Mouse (Mus musculus): ENCODE results near the gene Riox2. TPM values are rescaled to one million over a fixed set of nuclear protein-coding genes. Genes with fewer than 3 reads are reported as not detected.

The Riox2 gene
- polyA plus RNA-seq, 1 experiment from 2014 or later, result 16.4 TPM

GRCm38 (mm10) chr16:59526939-59527338, 55.4 kb downstream of the Riox2 start:
- Histone ChIP-seq H3K9me3 (no peaks in the 10 kb centered on the region), H3K4me3 (no peak overlapping the region), H3K36me3 (0 out of 2 replicates have a peak, but pooled peaks cover 8% of the 10 kb centered on the region), H3K27ac (replicated peaks) (no peak overlapping the region), H3K9ac (no peak overlapping the region), H3K4me1 (replicated peaks) (no peaks in the 10 kb centered on the region), H3K4me2 (no peak overlapping the region), H3K27me3 (no peaks in the 10 kb centered on the region)
- WGBS, result 83% methylated on average over 6 of the region's 6 CpGs
- ATAC-seq (ENCODE audit: low FRiP score, low read depth), result no peak

GRCm38 (mm10) chr16:59529570-59529969, 58.0 kb downstream of the Riox2 start:
- WGBS, result 89% methylated on average over 13 of the region's 13 CpGs

GRCm38 (mm10) chr16:59531243-59531642, 59.7 kb downstream of the Riox2 start:
- 90% methylated on average over 5 of the region's 5 CpGs for WGBS
- Histone ChIP-seq H3K9me3 (no peaks in the 10 kb centered on the region), H3K27me3 (no peaks in the 10 kb centered on the region), H3K27ac (replicated peaks) (no peak overlapping the region), H3K4me3 (no peak overlapping the region), H3K4me2 (no peak overlapping the region), H3K36me3 (0 out of 2 replicates have a peak, but pooled peaks cover 8% of the 10 kb centered on the region), H3K9ac (no peak overlapping the region), H3K4me1 (replicated peaks) (no peaks in the 10 kb centered on the region)
- ATAC-seq (ENCODE audit: low FRiP score, low read depth), result no peak

More at GRCm38 (mm10) chr16:59529570-59529969, 58.0 kb downstream of the Riox2 start:
- H3K9ac ChIP-seq, result no peak overlapping the region
- no peak overlapping the region for H3K4me3 ChIP-seq
- no peaks in the 10 kb centered on the region for H3K9me3 ChIP-seq
- no peak overlapping the region for H3K4me2 ChIP-seq
- ATAC-seq (ENCODE audit: low FRiP score, low read depth), result no peak
- no peaks in the 10 kb centered on the region for H3K27me3 ChIP-seq
- 0 out of 2 replicates have a peak, but pooled peaks cover 8% of the 10 kb centered on the region for H3K36me3 ChIP-seq
- H3K27ac ChIP-seq (replicated peaks), result no peak overlapping the region
- no peaks in the 10 kb centered on the region for H3K4me1 ChIP-seq (replicated peaks)

- no peaks in the 10 kb centered on the region for H3K9me3 ChIP-seq
- H3K4me1 ChIP-seq (replicated peaks), result no peaks in the 10 kb centered on the region
- WGBS, result 43% methylated on average over 3 of the region's 3 CpGs
- no peak overlapping the region for H3K9ac ChIP-seq
- H3K27me3 ChIP-seq, result no peaks in the 10 kb centered on the region
- no peak for ATAC-seq (ENCODE audit: low FRiP score, low read depth)
- 0 out of 2 replicates have a peak, but pooled peaks cover 8% of the 10 kb centered on the region for H3K36me3 ChIP-seq
- no peak overlapping the region for H3K27ac ChIP-seq (replicated peaks)
- no peak overlapping the region for H3K4me2 ChIP-seq
- H3K4me3 ChIP-seq, result no peak overlapping the region
Observed at GRCm38 (mm10) chr16:59532561-59532960, 61.0 kb downstream of the Riox2 start.

GRCm38 (mm10) chr16:59534349-59534748, 62.8 kb downstream of the Riox2 start:
- Histone ChIP-seq H3K4me2 (no peak overlapping the region), H3K27ac (replicated peaks) (no peak overlapping the region), H3K9me3 (no peaks in the 10 kb centered on the region), H3K4me3 (no peak overlapping the region), H3K27me3 (no peaks in the 10 kb centered on the region), H3K36me3 (0 out of 2 replicates have a peak, but pooled peaks cover 8% of the 10 kb centered on the region), H3K4me1 (replicated peaks) (no peaks in the 10 kb centered on the region), H3K9ac (no peak overlapping the region)
- 89% methylated on average over 11 of the region's 11 CpGs for WGBS
- ATAC-seq (ENCODE audit: low FRiP score, low read depth), result no peak

- Histone ChIP-seq H3K27me3 (no peaks in the 10 kb centered on the region), H3K4me1 (replicated peaks) (no peaks in the 10 kb centered on the region), H3K4me2 (no peak overlapping the region), H3K9me3 (no peaks in the 10 kb centered on the region), H3K36me3 (no peaks in the 10 kb centered on the region), H3K27ac (replicated peaks) (no peak overlapping the region), H3K4me3 (no peak overlapping the region), H3K9ac (no peak overlapping the region)
- no peak for ATAC-seq (ENCODE audit: low FRiP score, low read depth)
- WGBS, result 85% methylated on average over 5 of the region's 5 CpGs
Observed at GRCm38 (mm10) chr16:59535673-59536072, 64.1 kb downstream of the Riox2 start.

GRCm38 (mm10) chr16:59540944-59541343, 69.4 kb downstream of the Riox2 start:
- H3K36me3 ChIP-seq, result no peaks in the 10 kb centered on the region
- H3K9me3 ChIP-seq, result no peaks in the 10 kb centered on the region
- H3K27ac ChIP-seq (replicated peaks), result no peak overlapping the region
- H3K27me3 ChIP-seq, result no peaks in the 10 kb centered on the region
- H3K4me2 ChIP-seq, result no peak overlapping the region
- H3K4me3 ChIP-seq, result no peak overlapping the region
- H3K9ac ChIP-seq, result no peak overlapping the region
- no peak for ATAC-seq (ENCODE audit: low FRiP score, low read depth)
- WGBS, result 90% methylated on average over 3 of the region's 3 CpGs
- H3K4me1 ChIP-seq (replicated peaks), result no peaks in the 10 kb centered on the region

- no peak for ATAC-seq (ENCODE audit: low FRiP score, low read depth)
- Histone ChIP-seq H3K4me2 (no peak overlapping the region), H3K9ac (no peak overlapping the region), H3K4me1 (replicated peaks) (no peaks in the 10 kb centered on the region), H3K36me3 (no peaks in the 10 kb centered on the region), H3K27ac (replicated peaks) (no peak overlapping the region), H3K4me3 (no peak overlapping the region), H3K9me3 (no peaks in the 10 kb centered on the region), H3K27me3 (no peaks in the 10 kb centered on the region)
- WGBS, result 78% methylated on average over 4 of the region's 4 CpGs
Observed at GRCm38 (mm10) chr16:59541382-59541781, 69.8 kb downstream of the Riox2 start.

Other genes starting within 250 kb of the Riox2 start
- gene Olfr201, start 199.1 kb upstream of the Riox2 start, polyA plus RNA-seq (2015; fragmentation: Nextera tagmentation; extraction: Ambion mirVana), result not detected in 2 replicates
- gene Olfr202, start 185.0 kb upstream of the Riox2 start, polyA plus RNA-seq (2015; fragmentation: Nextera tagmentation; extraction: Ambion mirVana), result not detected in 2 replicates
- not detected in 2 replicates for gene Olfr203, start 172.9 kb upstream of the Riox2 start, polyA plus RNA-seq (2015; fragmentation: Nextera tagmentation; extraction: Ambion mirVana)
- not detected in 2 replicates for gene Olfr204, start 153.5 kb upstream of the Riox2 start, polyA plus RNA-seq (2015; fragmentation: Nextera tagmentation; extraction: Ambion mirVana)
- not detected in 2 replicates for gene Olfr205, start 140.6 kb upstream of the Riox2 start, polyA plus RNA-seq (2015; fragmentation: Nextera tagmentation; extraction: Ambion mirVana)
- gene Olfr206, start 122.5 kb upstream of the Riox2 start, polyA plus RNA-seq (2015; fragmentation: Nextera tagmentation; extraction: Ambion mirVana), result not detected in 2 replicates
- not detected in 2 replicates for gene Olfr209, start 107.8 kb upstream of the Riox2 start, polyA plus RNA-seq (2015; fragmentation: Nextera tagmentation; extraction: Ambion mirVana)
- not detected in 2 replicates for gene Gabrr3, start 64.4 kb upstream of the Riox2 start, polyA plus RNA-seq (2015; fragmentation: Nextera tagmentation; extraction: Ambion mirVana)
- 2.7 and 3.0 TPM in 2 replicates for gene Crybg3, start 129.2 kb downstream of the Riox2 start, polyA plus RNA-seq (2015; fragmentation: Nextera tagmentation; extraction: Ambion mirVana)
- gene Arl6, start 167.6 kb downstream of the Riox2 start, polyA plus RNA-seq (2015; fragmentation: Nextera tagmentation; extraction: Ambion mirVana), result 53.0 and 56.4 TPM in 2 replicates

Measured in hindbrain, embryonic 15.5 days (tissue).